Mouse (Mus musculus): ENCODE results near the gene Slc6a20a. TPM values are rescaled to one million over a fixed set of nuclear protein-coding genes. Genes with fewer than 3 reads are reported as not detected.

The Slc6a20a gene
- 0.12 and 0.31 TPM in 2 replicates for polyA plus RNA-seq (2015; fragmentation: Nextera tagmentation; extraction: Ambion mirVana)

GRCm38 (mm10) chr9:123678327-123679105 is at the start of gene Slc6a20a, which contains the start of gene Ccr9:
TSS of gene Slc6a20a (minus strand) at chr9:123678885.
TSS of gene Ccr9 (plus strand) at chr9:123678439.
- H3K9ac ChIP-seq: no peak within 1 kb of the TSS
- peaks cover 72% of the 10 kb centered on the region for H3K27me3 ChIP-seq
- peaks cover 9% of the 10 kb centered on the region for H3K4me1 ChIP-seq
- no peak within 1 kb of the TSS for H3K27ac ChIP-seq
- peak within 1 kb of the TSS; percentile 39 for H3K4me3 ChIP-seq
- H3K4me2 ChIP-seq: peak within 1 kb of the TSS; percentile 69
- H3K9me3 ChIP-seq: no peaks in the 10 kb centered on the region
- WGBS: under 1% methylated on average over 73 of the region's 73 CpGs
- no peaks in the 10 kb centered on the region for H3K36me3 ChIP-seq
- no peak for ATAC-seq (ENCODE audit: borderline replicate concordance, extremely low read depth, low FRiP score, low TSS enrichment)

GRCm38 (mm10) chr9:123722737-123723493 is 44.2 kb upstream of the Slc6a20a start:
- 72% methylated on average over 2 of the region's 2 CpGs for WGBS
- H3K27me3 ChIP-seq: no peaks in the 10 kb centered on the region

GRCm38 (mm10) chr9:123717186-123718008 is 38.7 kb upstream of the Slc6a20a start, which contains the start of gene Lztfl1:
TSS of gene Lztfl1 (minus strand) at chr9:123717697.
- H3K4me1 ChIP-seq: 0 out of 2 replicates have a peak, but pooled peaks cover 8% of the 10 kb centered on the region
- H3K4me3 ChIP-seq: peak within 1 kb of the TSS; percentile 99
- no peaks in the 10 kb centered on the region for H3K9me3 ChIP-seq
- H3K9ac ChIP-seq: peak within 1 kb of the TSS; percentile 93
- peak within 1 kb of the TSS; percentile 67 for H3K27ac ChIP-seq
- ATAC-seq (ENCODE audit: borderline replicate concordance, extremely low read depth, low FRiP score, low TSS enrichment): peak; percentile 100
- under 1% methylated on average over 55 of the region's 55 CpGs for WGBS
- no peaks in the 10 kb centered on the region for H3K36me3 ChIP-seq
- peak within 1 kb of the TSS; percentile 67 for H3K4me2 ChIP-seq
- no peaks in the 10 kb centered on the region for H3K27me3 ChIP-seq

More at GRCm38 (mm10) chr9:123722737-123723493, 44.2 kb upstream of the Slc6a20a start:
- Histone ChIP-seq H3K4me1 (no peaks in the 10 kb centered on the region), H3K9ac (no peak overlapping the region), H3K4me2 (no peak overlapping the region), H3K9me3 (no peaks in the 10 kb centered on the region), H3K27ac (no peak overlapping the region), H3K36me3 (no peaks in the 10 kb centered on the region), H3K4me3 (no peak overlapping the region)
- ATAC-seq (ENCODE audit: borderline replicate concordance, extremely low read depth, low FRiP score, low TSS enrichment): no peak

GRCm38 (mm10) chr9:123716301-123716700 is 37.6 kb upstream of the Slc6a20a start:
- Histone ChIP-seq H3K27ac (no peak overlapping the region), H3K36me3 (peaks cover 4% of the 10 kb centered on the region; the same call in 1 of the 2 replicates), H3K4me3 (no peak overlapping the region), H3K9me3 (no peaks in the 10 kb centered on the region), H3K27me3 (no peaks in the 10 kb centered on the region), H3K4me1 (0 out of 2 replicates have a peak, but pooled peaks cover 8% of the 10 kb centered on the region), H3K4me2 (peak overlapping the region; percentile 58; the same call in 1 of the 2 replicates), H3K9ac (no peak overlapping the region)
- 24% methylated on average over 3 of the region's 3 CpGs for WGBS
- no peak for ATAC-seq (ENCODE audit: borderline replicate concordance, extremely low read depth, low FRiP score, low TSS enrichment)

DNA sequence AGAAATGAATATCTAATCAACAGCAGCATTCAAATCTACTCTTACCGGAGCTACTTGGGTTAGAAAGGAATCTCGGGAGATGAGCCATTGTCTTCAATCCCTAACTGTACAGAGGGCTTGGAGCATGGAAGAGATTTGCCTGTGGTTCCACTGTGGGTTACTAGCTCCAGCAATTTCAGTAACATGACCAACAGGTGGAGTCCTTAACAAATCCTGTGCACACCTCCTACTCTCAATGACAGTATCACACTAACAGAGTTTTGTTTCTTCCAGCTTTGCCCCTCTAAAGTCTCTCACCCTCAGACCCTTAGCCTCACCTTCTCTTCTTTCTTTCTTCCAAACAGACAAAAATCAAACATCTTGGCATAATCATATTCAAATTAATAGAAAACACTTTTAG is 34.4 kb upstream of the Slc6a20a start:
- no peaks in the 10 kb centered on the region for H3K27me3 ChIP-seq
- no peak overlapping the region for H3K4me2 ChIP-seq
- H3K36me3 ChIP-seq: peaks cover 18% of the 10 kb centered on the region
- H3K27ac ChIP-seq: no peak overlapping the region
- ATAC-seq (ENCODE audit: borderline replicate concordance, extremely low read depth, low FRiP score, low TSS enrichment): no peak
- H3K9me3 ChIP-seq: no peaks in the 10 kb centered on the region
- H3K4me3 ChIP-seq: no peak overlapping the region
- 78% methylated on average over 2 of the region's 2 CpGs for WGBS
- H3K4me1 ChIP-seq: 0 out of 2 replicates have a peak, but pooled peaks cover 8% of the 10 kb centered on the region
- no peak overlapping the region for H3K9ac ChIP-seq

GRCm38 (mm10) chr9:123709226-123709625 is 30.5 kb upstream of the Slc6a20a start:
- H3K4me3 ChIP-seq: no peak overlapping the region
- H3K9ac ChIP-seq: no peak overlapping the region
- no peaks in the 10 kb centered on the region for H3K27me3 ChIP-seq
- no peaks in the 10 kb centered on the region for H3K9me3 ChIP-seq
- ATAC-seq (ENCODE audit: borderline replicate concordance, extremely low read depth, low FRiP score, low TSS enrichment): no peak
- no peak overlapping the region for H3K27ac ChIP-seq
- H3K4me1 ChIP-seq: no peaks in the 10 kb centered on the region
- H3K36me3 ChIP-seq: peaks cover 23% of the 10 kb centered on the region
- 38% methylated on average over 2 of the region's 2 CpGs for WGBS
- no peak overlapping the region for H3K4me2 ChIP-seq

DNA sequence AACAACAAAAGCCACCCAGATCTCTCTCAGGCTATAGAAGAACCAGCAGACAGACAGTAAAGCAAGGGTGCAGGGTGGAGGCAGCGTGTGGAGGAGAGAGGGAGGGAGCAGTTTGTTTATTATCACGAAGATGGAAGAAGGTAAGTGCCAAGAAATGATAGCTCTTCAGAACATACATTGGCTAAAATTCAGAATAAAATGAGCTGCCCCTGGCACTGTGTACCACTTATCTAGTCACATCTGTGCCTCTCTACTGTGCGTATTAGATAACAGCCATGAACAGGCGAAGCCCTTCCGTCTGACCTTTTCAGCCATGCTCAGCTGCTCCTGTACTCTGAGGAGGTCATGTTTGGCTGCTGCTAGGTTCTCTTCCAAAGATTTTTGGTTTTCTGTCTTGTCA is 23.1 kb upstream of the Slc6a20a start:
- no peak overlapping the region for H3K4me2 ChIP-seq
- H3K4me1 ChIP-seq: no peaks in the 10 kb centered on the region
- H3K4me3 ChIP-seq: no peak overlapping the region
- WGBS: 80% methylated on average over 5 of the region's 5 CpGs
- no peaks in the 10 kb centered on the region for H3K27me3 ChIP-seq
- no peak for ATAC-seq (ENCODE audit: borderline replicate concordance, extremely low read depth, low FRiP score, low TSS enrichment)
- no peak overlapping the region for H3K9ac ChIP-seq
- H3K36me3 ChIP-seq: peaks cover 31% of the 10 kb centered on the region
- H3K9me3 ChIP-seq: no peaks in the 10 kb centered on the region
- H3K27ac ChIP-seq: no peak overlapping the region

GRCm38 (mm10) chr9:123695634-123696302 is 17.1 kb upstream of the Slc6a20a start:
- H3K27ac ChIP-seq: no peak overlapping the region
- WGBS: 85% methylated on average over 3 of the region's 3 CpGs
- ATAC-seq (ENCODE audit: borderline replicate concordance, extremely low read depth, low FRiP score, low TSS enrichment): no peak
- H3K4me3 ChIP-seq: no peak overlapping the region
- H3K9ac ChIP-seq: no peak overlapping the region
- H3K4me1 ChIP-seq: no peaks in the 10 kb centered on the region
- no peaks in the 10 kb centered on the region for H3K9me3 ChIP-seq
- H3K4me2 ChIP-seq: no peak overlapping the region
- peaks cover 10% of the 10 kb centered on the region; the same call in 1 of the 2 replicates for H3K36me3 ChIP-seq
- H3K27me3 ChIP-seq: no peaks in the 10 kb centered on the region

GRCm38 (mm10) chr9:123688227-123688626 is 9.5 kb upstream of the Slc6a20a start:
- no peak overlapping the region for H3K9ac ChIP-seq
- H3K36me3 ChIP-seq: no peaks in the 10 kb centered on the region
- WGBS: 59% methylated on average over 1 of the region's 1 CpGs
- H3K27me3 ChIP-seq: no peaks in the 10 kb centered on the region
- H3K9me3 ChIP-seq: no peaks in the 10 kb centered on the region
- H3K4me3 ChIP-seq: no peak overlapping the region
- H3K4me2 ChIP-seq: no peak overlapping the region
- no peak overlapping the region for H3K27ac ChIP-seq
- no peaks in the 10 kb centered on the region for H3K4me1 ChIP-seq
- no peak for ATAC-seq (ENCODE audit: borderline replicate concordance, extremely low read depth, low FRiP score, low TSS enrichment)

DNA sequence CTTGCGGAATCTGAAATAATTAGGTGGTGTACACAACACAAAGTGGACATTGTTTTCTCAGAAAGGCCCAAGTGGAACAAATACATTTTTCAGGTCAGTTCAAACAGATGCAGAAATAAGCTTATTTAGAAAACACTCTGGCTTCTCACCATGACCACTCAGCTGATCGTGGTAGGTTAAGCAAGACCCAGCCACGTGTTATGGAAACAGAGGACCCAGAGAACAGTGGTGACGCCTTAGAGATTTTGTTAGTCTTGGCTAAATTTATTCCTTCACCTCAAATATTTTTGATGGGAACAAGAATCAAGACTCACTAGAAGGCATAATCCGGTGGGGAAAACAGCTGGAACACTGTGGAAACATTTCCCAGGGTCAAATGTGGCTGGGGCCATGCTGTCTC is 7.5 kb upstream of the Slc6a20a start:
- Histone ChIP-seq H3K4me3 (no peak overlapping the region), H3K9me3 (no peaks in the 10 kb centered on the region), H3K4me2 (no peak overlapping the region), H3K4me1 (no peaks in the 10 kb centered on the region), H3K36me3 (no peaks in the 10 kb centered on the region), H3K27me3 (0 out of 2 replicates have a peak, but pooled peaks cover 8% of the 10 kb centered on the region), H3K27ac (no peak overlapping the region), H3K9ac (no peak overlapping the region)
- 78% methylated on average over 5 of the region's 5 CpGs for WGBS
- no peak for ATAC-seq (ENCODE audit: borderline replicate concordance, extremely low read depth, low FRiP score, low TSS enrichment)

DNA sequence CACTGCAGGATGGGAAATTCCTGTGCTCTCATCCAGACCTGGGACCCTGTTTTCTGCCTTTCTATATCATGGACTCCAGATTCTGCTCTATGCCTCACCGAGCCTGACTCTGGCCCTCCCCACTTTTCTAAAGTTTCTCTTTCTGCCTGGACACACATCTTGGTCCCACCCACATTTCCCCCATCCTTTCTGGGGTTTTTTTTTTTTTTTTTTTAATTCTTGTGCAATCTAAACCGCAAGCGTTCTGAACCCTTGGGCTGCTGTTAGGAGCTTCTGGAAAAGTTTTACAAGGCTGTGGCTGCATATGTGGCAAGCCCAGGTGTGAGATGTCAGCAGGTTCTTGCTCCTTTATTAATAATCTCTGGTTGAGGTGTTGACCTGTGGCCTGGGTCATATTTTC is 5.0 kb upstream of the Slc6a20a start:
- ATAC-seq (ENCODE audit: borderline replicate concordance, extremely low read depth, low FRiP score, low TSS enrichment): no peak
- H3K4me3 ChIP-seq: no peak overlapping the region

More for the DNA sequence above, 5.0 kb upstream of the Slc6a20a start:
- Histone ChIP-seq H3K4me2 (no peak overlapping the region), H3K27me3 (peaks cover 33% of the 10 kb centered on the region), H3K4me1 (peaks cover 1% of the 10 kb centered on the region; the same call in 1 of the 2 replicates), H3K36me3 (no peaks in the 10 kb centered on the region), H3K9me3 (no peaks in the 10 kb centered on the region), H3K27ac (no peak overlapping the region), H3K9ac (no peak overlapping the region)
- 49% methylated on average over 3 of the region's 3 CpGs for WGBS

All from lung, embryonic 15.5 days (tissue).